Mouse (Mus musculus) cerebellum, adult 8-10 months (tissue): ENCODE results near the gene Rassf4.
"Not testable (repeated sequence)": the region's sequence is repeated elsewhere in the genome, so short reads cannot be mapped to it uniquely, and the experiment has no call there.

ENCODE experiments used
- DNase-seq: peaks from one replicate; pipeline ENCODE4 v3.0.0; 2022

Gene Rassf4

GRCm38 (mm10) chr6:116635251-116636180 is 38.2 kb downstream of the Rassf4 start:
- no peak for DNase-seq

- no peak for DNase-seq
Measured at GRCm38 (mm10) chr6:116633741-116634695, 39.7 kb downstream of the Rassf4 start.

GRCm38 (mm10) chr6:116632129-116632528 is 41.6 kb downstream of the Rassf4 start:
- peak; percentile 56 for DNase-seq

- no peak for DNase-seq
Measured at GRCm38 (mm10) chr6:116629766-116630165, 44.0 kb downstream of the Rassf4 start.

GRCm38 (mm10) chr6:116628539-116629171 is 45.1 kb downstream of the Rassf4 start, which contains the start of gene Zfp422:
Gene Zfp422, minus strand, starts transcription at chr6:116628999.
- peak; percentile 63 for DNase-seq

GRCm38 (mm10) chr6:116628095-116628494 is 45.7 kb downstream of the Rassf4 start:
- DNase-seq: no peak

GRCm38 (mm10) chr6:116626417-116626816 is 47.3 kb downstream of the Rassf4 start:
- DNase-seq: not testable (repeated sequence)

GRCm38 (mm10) chr6:116621318-116622023 is 52.3 kb downstream of the Rassf4 start:
- no peak for DNase-seq

- no peak for DNase-seq
Measured at GRCm38 (mm10) chr6:116618073-116618472, 55.7 kb downstream of the Rassf4 start.

- DNase-seq: no peak
Measured at GRCm38 (mm10) chr6:116615719-116616118, 58.0 kb downstream of the Rassf4 start.

- DNase-seq: no peak
Measured at GRCm38 (mm10) chr6:116607230-116607629, 66.5 kb downstream of the Rassf4 start.

GRCm38 (mm10) chr6:116600969-116601368 is 72.8 kb downstream of the Rassf4 start:
- not testable (repeated sequence) for DNase-seq

- no peak for DNase-seq
Measured at GRCm38 (mm10) chr6:116584095-116584494, 89.7 kb downstream of the Rassf4 start, which contains the start of gene Olfr215. Gene Olfr215, minus strand, starts transcription at chr6:116584195.
